Mouse (Mus musculus): ENCODE measurements around the gene Wbp1. TPM values are rescaled to one million over a fixed set of nuclear protein-coding genes. Genes with fewer than 3 reads are reported as not detected.
A peak's percentile ranks its signal among the peaks of the same experiment; 100 is the strongest.

The Wbp1 gene
- total RNA-seq, 2 experiments from 2014 or later, result 46.4 to 46.7 TPM

- DNase-seq (ENCODE audit: low spot score), result no peak
Measured at GRCm38 (mm10) chr6:83141636-83142035, 20.3 kb upstream of the Wbp1 start.

- DNase-seq (ENCODE audit: low spot score), result no peak
Measured at GRCm38 (mm10) chr6:83140044-83140443, 18.7 kb upstream of the Wbp1 start.

DNA sequence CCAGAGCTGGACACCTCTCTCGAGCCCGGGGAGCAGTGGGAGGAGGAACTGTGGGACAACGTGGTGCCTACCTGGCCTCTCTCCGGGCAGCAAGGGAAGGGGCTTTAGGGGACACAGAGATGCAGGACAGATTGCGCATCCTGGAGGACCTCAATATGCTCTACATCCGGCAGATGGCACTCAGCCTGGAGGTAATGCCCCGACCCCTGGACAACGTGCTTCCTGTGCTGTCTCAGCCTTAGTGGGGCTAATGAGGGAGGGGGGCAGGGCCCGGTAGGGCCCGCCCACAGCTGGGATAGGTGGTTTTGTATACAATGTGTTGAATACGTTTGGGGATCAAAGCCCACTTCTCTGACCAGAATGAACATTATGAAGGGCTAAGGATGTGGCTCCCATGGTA, 16.7 kb upstream of the Wbp1 start:
- DNase-seq (ENCODE audit: low spot score), result no peak

- peak; percentile 91 for DNase-seq (ENCODE audit: low spot score)
Measured at GRCm38 (mm10) chr6:83137576-83137950, 16.2 kb upstream of the Wbp1 start.

GRCm38 (mm10) chr6:83136881-83137575, 15.7 kb upstream of the Wbp1 start:
- DNase-seq (ENCODE audit: low spot score), result peak; percentile 68

DNA sequence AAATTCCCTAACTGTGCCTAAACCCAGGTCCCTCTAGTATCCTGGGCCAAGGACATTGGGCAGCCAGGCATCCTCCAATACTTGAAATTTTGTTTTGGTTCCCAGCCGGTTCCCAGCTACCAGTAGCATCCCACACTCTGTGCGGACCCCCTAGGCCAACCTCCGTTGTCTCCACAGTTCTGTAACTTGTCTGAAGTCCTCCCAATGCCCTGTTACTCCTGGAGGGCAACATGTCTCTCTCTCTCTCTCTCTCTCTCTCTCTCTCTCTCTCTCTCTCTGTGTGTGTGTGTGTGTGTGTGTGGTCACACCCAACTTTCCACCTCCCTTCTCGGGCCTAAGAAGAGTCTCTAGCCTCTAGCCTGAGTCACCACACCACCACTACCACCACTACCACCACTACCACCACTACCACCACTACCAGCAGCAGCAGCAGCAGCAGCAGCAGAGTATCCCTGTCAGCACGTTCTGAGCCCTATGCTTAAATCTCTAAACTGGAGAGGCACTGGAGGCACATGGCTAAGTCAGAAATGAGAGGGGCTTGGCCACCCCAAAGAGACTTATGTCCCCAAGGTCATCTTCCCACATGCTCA, 15.0 kb upstream of the Wbp1 start:
- no peak for DNase-seq (ENCODE audit: low spot score)

GRCm38 (mm10) chr6:83135571-83136161, 14.3 kb upstream of the Wbp1 start:
- DNase-seq (ENCODE audit: low spot score), result no peak

- no peak for DNase-seq (ENCODE audit: low spot score)
Measured at GRCm38 (mm10) chr6:83134951-83135513, 13.7 kb upstream of the Wbp1 start, which contains the start of gene Rtkn. Gene Rtkn, plus strand, starts transcription at chr6:83135463.

DNA sequence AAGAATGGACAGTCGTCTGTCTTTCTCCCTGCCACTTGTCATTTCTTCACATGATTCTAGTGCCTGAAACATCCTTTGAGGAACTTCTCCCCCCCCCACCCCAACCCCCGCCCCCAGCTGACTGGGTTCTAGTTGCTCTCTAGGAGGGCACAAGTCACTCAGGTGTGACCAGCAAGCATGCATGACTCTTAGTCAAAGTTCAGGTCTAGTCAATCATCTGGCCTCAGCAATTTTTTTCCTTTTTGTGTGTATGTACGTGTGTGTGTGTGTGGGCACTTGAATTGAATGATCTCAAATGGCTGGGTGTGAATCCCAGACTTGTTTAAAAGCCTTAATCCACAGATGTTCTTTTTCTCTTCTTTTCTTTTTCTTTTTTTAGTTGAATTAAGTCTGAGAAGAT, 12.9 kb upstream of the Wbp1 start:
- no peak for DNase-seq (ENCODE audit: low spot score)

- no peak for DNase-seq (ENCODE audit: low spot score)
Measured at GRCm38 (mm10) chr6:83132176-83132919, 11.0 kb upstream of the Wbp1 start.

- no peak for DNase-seq (ENCODE audit: low spot score)
Measured at GRCm38 (mm10) chr6:83131469-83132034, 10.2 kb upstream of the Wbp1 start.

GRCm38 (mm10) chr6:83127419-83127818, 6.1 kb upstream of the Wbp1 start:
- no peak for DNase-seq (ENCODE audit: low spot score)

GRCm38 (mm10) chr6:83125331-83125730, 4.0 kb upstream of the Wbp1 start, which contains the start of gene Ino80b:
Gene Ino80b, minus strand, starts transcription at chr6:83125431.
- DNase-seq (ENCODE audit: low spot score), result no peak

GRCm38 (mm10) chr6:83124851-83125312, 3.5 kb upstream of the Wbp1 start:
- DNase-seq (ENCODE audit: low spot score), result peak; percentile 93

- no peak for DNase-seq (ENCODE audit: low spot score)
Measured at GRCm38 (mm10) chr6:83122961-83123360, 1.6 kb upstream of the Wbp1 start.

GRCm38 (mm10) chr6:83121863-83122710, 728 bp upstream of the Wbp1 start:
- no peak for DNase-seq (ENCODE audit: low spot score)

GRCm38 (mm10) chr6:83119734-83120051, 1.7 kb downstream of the Wbp1 start:
- DNase-seq (ENCODE audit: low spot score), result no peak

- no peak for DNase-seq (ENCODE audit: low spot score)
Measured at GRCm38 (mm10) chr6:83118825-83119733, 2.3 kb downstream of the Wbp1 start.

DNA sequence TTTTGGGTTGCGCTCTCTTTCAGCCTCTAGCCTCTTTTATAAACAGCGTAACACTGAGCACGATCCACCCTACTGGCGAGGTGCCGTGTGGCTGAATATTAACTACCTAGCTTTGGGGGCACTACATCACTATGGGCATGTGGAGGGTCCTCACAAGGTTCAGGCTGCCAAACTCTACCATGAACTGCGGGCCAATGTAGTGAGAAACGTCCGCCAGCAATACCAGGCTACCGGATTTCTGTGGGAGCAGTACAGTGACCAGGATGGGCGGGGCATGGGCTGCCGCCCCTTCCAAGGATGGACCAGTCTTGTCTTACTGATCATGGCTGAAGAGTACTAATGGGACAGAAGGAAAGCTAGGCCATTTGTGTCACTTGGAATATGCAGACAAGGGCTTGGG, 3.0 kb downstream of the Wbp1 start:
- DNase-seq (ENCODE audit: low spot score), result no peak

DNA sequence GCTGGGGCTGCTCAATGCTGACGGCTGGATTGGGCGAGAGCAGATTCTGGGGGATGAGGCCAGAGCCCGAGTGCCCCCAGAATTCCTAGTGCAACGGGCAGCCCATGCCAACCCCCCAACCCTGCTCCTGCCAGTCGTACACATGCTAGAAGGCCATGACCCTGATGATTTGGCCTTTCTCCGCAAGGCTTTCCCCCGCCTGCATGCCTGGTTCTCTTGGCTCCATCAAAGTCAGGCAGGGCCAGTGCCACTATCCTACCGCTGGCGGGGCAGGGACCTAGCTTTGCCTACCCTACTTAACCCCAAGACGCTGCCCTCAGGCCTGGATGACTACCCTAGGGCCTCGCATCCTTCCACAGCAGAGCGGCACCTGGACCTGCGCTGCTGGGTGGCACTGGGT, 3.7 kb downstream of the Wbp1 start:
- DNase-seq (ENCODE audit: low spot score), result no peak
